Mouse (Mus musculus): ENCODE data around the gene Ebf1.

DNA sequence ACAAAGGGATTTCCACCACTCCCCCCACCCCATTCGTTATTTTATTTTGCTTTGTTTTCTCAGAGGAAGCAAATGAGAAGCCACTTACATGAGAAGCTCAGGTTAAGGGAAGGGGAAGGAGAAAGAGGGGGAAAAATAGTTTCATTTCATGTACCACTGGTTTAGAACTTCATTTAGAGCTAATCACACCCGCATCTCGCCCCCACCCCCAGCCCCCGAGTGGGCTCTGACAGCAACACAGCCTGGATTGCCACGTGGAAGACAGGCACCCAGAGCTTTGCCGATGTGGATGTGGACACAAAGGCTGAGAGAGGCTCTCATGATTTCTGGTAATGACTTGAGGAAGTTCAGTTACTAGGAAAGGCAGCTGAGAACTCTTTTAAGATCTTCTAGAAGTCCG lies 410.0 kb downstream of the Ebf1 start:
- TF ChIP-seq GATA1 (IDR thresholded peaks at IDR 0.05; ENCODE audit: borderline replicate concordance, low read length) (no peak), FLI1 (IDR thresholded peaks at IDR 0.05; ENCODE audit: low read length) (no peak)
